Mouse (Mus musculus) heart, adult 10 weeks (tissue): ENCODE results near the gene Twnk. TPM values are rescaled to one million over a fixed set of nuclear protein-coding genes. Genes with fewer than 3 reads are reported as not detected.

Experiments
- polyA plus RNA-seq: library from polyadenylated mRNA; stranded (reverse); fragments of 350-450 nt; fragmentation: Illumina TruSeq; extraction: RNeasy Lipid Tissue Mini Kit (QIAGEN cat#74804); gene quantifications from one replicate; pipeline ENCODE4 v1.2.3, GENCODE M21; 2014; ENCODE audit warnings: low read depth, low replicate concordance

Twnk gene
- 28.4 TPM for polyA plus RNA-seq

DNA sequence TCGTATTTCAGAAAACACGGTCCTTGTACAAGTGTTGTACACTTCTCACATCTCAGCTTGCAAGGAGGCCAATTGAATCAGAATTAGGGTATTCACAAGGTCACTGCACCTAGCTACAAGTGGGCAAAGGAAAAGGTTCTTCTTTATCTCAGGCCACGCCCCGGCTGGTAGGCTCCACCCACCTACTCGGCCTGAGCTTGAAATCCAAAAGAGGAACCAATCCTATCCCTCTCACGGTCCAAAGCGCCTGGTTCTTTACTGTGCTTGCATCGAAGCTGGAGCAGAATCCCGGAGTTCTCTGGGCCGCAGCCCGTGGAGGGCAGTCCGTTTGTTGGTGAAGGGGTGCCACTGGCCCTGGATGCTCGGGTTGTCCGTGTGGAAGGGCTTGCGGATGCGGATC is at the start of gene Twnk:
TSS of gene Twnk (plus strand) at position 220 of the 400 bp plus-strand sequence.

GRCm38 (mm10) chr19:44988831-44989566 is 16.5 kb upstream of the Twnk start, which contains the start of gene Sema4g:
Gene Sema4g, plus strand, starts transcription at chr19:44989101.

DNA sequence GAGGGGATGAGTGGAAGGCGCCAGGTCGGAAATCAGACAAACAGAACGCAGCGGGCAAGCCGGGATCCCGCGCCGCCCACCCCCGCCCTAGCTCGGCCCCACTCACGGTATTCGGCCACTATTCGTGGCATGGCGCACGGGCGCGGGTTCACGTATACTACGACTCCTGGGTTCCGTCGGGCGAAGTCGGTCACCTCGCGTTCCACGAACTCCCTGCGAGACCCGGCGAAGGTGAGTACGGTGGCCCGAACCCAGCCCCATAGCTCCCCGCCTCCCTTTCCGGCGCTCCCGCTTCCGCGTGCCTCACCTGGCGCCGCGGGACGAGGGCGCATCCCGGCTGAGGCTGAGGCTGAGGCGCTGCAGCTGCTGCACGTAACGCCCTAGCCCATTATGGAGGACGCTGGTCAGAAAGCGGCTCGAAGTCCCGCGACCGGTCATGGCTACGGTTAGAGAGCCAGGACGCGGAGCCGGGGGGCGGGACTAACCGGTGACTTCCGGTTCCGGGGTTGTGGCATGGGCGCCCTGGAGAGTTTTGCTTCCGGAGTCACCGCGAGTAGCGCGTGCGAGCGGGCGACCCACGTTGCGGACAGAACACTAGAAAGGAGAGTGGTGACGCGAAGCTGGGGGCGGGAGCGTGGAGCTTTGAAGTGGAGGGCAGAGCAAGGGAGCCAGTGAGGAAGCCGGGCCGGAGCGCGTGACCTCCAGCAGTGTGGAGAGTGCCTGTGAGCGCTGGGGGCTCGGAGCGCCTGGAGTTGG is 672 bp downstream of the Twnk start, which contains the start of gene Mrpl43:
TSS of gene Mrpl43 (minus strand) at position 486 of the 756 bp plus-strand sequence.

DNA sequence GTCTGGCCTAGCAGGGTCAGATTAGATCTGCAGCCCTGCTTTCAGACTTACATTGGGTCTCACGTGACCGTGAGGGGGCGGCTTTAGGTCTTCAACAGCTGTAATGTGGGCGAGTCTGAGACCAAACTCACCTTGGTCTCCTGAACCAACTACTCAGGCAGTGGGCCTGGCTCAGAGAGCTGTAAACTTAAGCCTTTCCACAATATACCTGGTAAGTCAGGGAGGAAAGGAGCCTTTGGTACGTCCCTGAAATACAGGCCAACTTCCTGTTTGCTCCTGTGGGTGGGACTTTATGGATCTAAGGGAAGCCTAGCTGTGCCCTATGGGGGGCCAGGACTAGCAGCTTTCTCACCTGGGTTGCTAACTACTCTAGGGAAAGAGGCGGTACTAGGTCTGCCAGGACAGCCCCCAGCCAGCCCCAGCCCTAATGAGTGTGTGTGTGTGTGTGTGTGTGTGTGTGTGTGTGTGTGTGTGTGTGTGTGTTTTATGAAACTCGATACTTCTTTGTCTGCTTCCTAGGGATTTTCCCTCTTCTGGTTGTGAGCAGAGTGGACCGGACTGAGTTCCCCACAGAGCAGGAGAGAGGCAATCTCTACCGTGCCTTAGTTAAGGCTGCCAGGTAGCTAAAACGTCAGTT is 9.0 kb downstream of the Twnk start, which contains the start of gene Lzts2:
TSS of gene Lzts2 (plus strand) at position 80 of the 637 bp plus-strand sequence.

DNA sequence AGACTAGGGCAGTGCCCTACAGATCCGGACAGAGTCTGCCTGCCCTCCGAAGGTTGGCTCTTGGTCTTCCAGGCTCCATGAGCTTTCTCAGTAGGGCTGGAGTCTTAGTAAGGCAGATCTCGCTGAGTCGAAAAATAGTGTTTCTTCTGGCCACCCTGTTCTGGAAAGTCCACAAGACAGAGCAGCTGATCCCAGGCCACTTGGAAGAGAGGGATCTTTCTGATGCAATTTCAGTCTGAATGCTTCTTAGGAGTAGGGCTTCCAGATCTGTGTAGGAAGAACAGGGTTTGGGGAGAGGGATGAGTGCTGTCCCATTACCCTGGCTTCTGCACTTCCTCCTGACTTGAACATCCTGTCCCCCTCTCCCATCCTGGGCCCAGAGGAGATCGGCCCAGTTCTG is 40.2 kb downstream of the Twnk start, which contains the start of gene Pdzd7:
TSS of gene Pdzd7 (minus strand) at position 67 of the 400 bp plus-strand sequence.

DNA sequence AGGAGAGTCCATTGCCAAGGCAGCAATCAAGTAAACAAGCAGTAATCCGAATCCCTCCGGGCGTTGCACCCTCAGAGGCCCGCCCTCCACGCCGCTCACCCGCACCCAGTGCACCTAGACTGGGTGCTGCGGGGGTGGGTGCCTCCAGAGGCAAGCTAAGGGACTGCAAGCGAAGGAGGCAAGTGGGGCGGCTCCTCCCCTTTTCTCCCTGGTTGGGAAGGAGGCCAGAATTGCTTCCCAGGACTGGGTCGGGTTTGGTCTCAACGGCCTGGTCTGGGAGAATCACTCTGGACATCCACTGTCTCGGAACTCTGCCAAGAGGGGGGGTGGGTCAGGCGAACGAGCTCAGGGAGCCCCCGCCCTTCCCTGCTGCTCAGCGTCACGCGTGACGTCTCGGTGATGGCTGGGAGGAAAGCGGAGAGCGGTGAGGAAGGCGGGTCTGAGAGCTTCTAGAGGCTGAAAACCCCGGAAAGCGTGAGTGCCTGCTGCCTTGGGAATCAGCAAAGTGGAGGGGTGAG is 42.0 kb downstream of the Twnk start, which contains the start of gene Sfxn3:
TSS of gene Sfxn3 (plus strand) at position 87 of the 518 bp plus-strand sequence.

Other genes starting within 250 kb of the Twnk start
- not detected for gene Pax2, start 249.6 kb upstream of the Twnk start, polyA plus RNA-seq
- gene Slf2, start 74.5 kb upstream of the Twnk start, polyA plus RNA-seq: 15.6 TPM
- gene Sema4g, start 16.6 kb upstream of the Twnk start, polyA plus RNA-seq: 0.18 TPM
- 58.0 TPM for gene Mrpl43, start 779 bp downstream of the Twnk start, polyA plus RNA-seq
- gene Lzts2, start 8.8 kb downstream of the Twnk start, polyA plus RNA-seq: 49.0 TPM
- not detected for gene Pdzd7, start 40.1 kb downstream of the Twnk start, polyA plus RNA-seq
- gene Sfxn3, start 41.8 kb downstream of the Twnk start, polyA plus RNA-seq: 10.6 TPM
- gene Kazald1, start 69.6 kb downstream of the Twnk start, polyA plus RNA-seq: 7.2 TPM
- not detected for gene Tlx1, start 145.0 kb downstream of the Twnk start, polyA plus RNA-seq
- not detected for gene Lbx1, start 230.1 kb downstream of the Twnk start, polyA plus RNA-seq